Mouse (Mus musculus) limb, embryonic 14.5 days (tissue): ENCODE measurements around the gene Lalba. TPM values are rescaled to one million over a fixed set of nuclear protein-coding genes. Genes with fewer than 3 reads are reported as not detected.

Experiments used
- ATAC-seq: fragments of 200-750 bp; cut with Nextera tagmentation; 2 replicates; pipeline ENCODE4 v1.8.0; 2017; ENCODE audit warnings: low read depth, moderate number of reproducible peaks, moderate TSS enrichment; ENCODE audit not compliant: low FRiP score
- DNase-seq: peaks from one replicate; pipeline ENCODE4 v3.0.0-alpha.2; 2015; ENCODE audit warnings: low spot score
- H3K27ac ChIP-seq: fragments of 300-500 bp; sonication (generic); replicated peaks from 2 replicates; pipeline ENCODE4 v1.5.1; 2014; ENCODE audit warnings: low read depth, mild to moderate bottlenecking, low read length, moderate library complexity, mixed read lengths
- H3K27me3 ChIP-seq: fragments of 300-500 bp; sonication (generic); 2 replicates; pipeline ENCODE4 v1.6.1; 2014; ENCODE audit warnings: low read length, mixed read lengths; ENCODE audit not compliant: control insufficient read depth, insufficient read depth
- H3K36me3 ChIP-seq: fragments of 300-500 bp; sonication (generic); 2 replicates; pipeline ENCODE4 v1.6.1; 2014; ENCODE audit warnings: mild to moderate bottlenecking, low read length, moderate library complexity, mixed read lengths; ENCODE audit not compliant: control insufficient read depth, insufficient read depth
- H3K4me1 ChIP-seq: fragments of 300-500 bp; sonication (generic); 2 replicates; pipeline ENCODE4 v1.6.1; 2014; ENCODE audit warnings: antibody characterized with exemption, low read length, mixed read lengths; ENCODE audit not compliant: control insufficient read depth, insufficient read depth
- H3K4me2 ChIP-seq: fragments of 300-500 bp; sonication (generic); replicated peaks from 2 replicates; pipeline ENCODE4 v1.6.1; 2014; ENCODE audit warnings: low read depth, mild to moderate bottlenecking, low read length, moderate library complexity; ENCODE audit not compliant: severe bottlenecking
- H3K4me3 ChIP-seq: fragments of 300-500 bp; sonication (generic); replicated peaks from 2 replicates; pipeline ENCODE4 v1.5.1; 2014; ENCODE audit warnings: low read length
- H3K9ac ChIP-seq: fragments of 300-500 bp; sonication (generic); 2 replicates; pipeline ENCODE4 v1.6.1; 2014; ENCODE audit warnings: mild to moderate bottlenecking, low read depth, low read length, moderate library complexity; ENCODE audit not compliant: severe bottlenecking
- H3K9me3 ChIP-seq: fragments of 300-500 bp; sonication (generic); 2 replicates; pipeline ENCODE4 v1.6.1; 2016; ENCODE audit warnings: low read length; ENCODE audit not compliant: control insufficient read depth
- POLR2A ChIP-seq: fragments of 200-500 bp; IDR thresholded peaks from 2 replicates; pipeline ENCODE4 v1.8.0; 2012; ENCODE audit warnings: inconsistent platforms, mild to moderate bottlenecking, moderate library complexity, borderline replicate concordance; ENCODE audit not compliant: insufficient read depth, insufficient read length; ENCODE audit errors: extremely low read depth
- WGBS: fragments of 180-500 bp; shearing (Covaris S2); extraction: QIAGEN DNeasy Blood & Tissue Kit; methylation state at CpG from one replicate; pipeline ENCODE4 v1.1.7; 2014; 5-methylcytosine and 5-hydroxymethylcytosine counted together
- polyA plus RNA-seq, 2 experiments: library from polyadenylated mRNA; depleted of rRNA in 1 of 2; stranded (reverse) in 1 of 2; unstranded in 1 of 2; fragments of >200 nt; fragmentation: Nextera tagmentation in 1 of 2; extraction: Ambion mirVana in 1 of 2; gene quantifications; 2 replicates each; pipeline versions ENCODE4 v1.2.1 to v1.2.3; 2012 to 2014

The Lalba gene
- 0.14 and 0.32 TPM in 2 replicates for polyA plus RNA-seq (2012; rRNA removed)
- polyA plus RNA-seq (2014; fragmentation: Nextera tagmentation; extraction: Ambion mirVana), result not detected in 2 replicates

- ATAC-seq, result no peak
- Histone ChIP-seq H3K27ac (no peak within 1 kb of the TSS), H3K4me1 (no peaks in the 10 kb centered on the region), H3K4me3 (no peak within 1 kb of the TSS), H3K36me3 (no peaks in the 10 kb centered on the region), H3K9me3 (no peaks in the 10 kb centered on the region), H3K4me2 (no peak within 1 kb of the TSS), H3K27me3 (no peaks in the 10 kb centered on the region), H3K9ac (no peak within 1 kb of the TSS)
- WGBS, result 70% methylated on average over 3 of the region's 3 CpGs
- DNase-seq, result no peak
- TF ChIP-seq POLR2A, result no peak
Observed at GRCm38 (mm10) chr15:98482701-98483100, at the start of gene Lalba. Gene Lalba, minus strand, starts transcription at chr15:98482721.

GRCm38 (mm10) chr15:98532281-98532680, 49.8 kb upstream of the Lalba start:
- DNase-seq (no peak), ATAC-seq (no peak)
- H3K27me3 ChIP-seq, result no peaks in the 10 kb centered on the region
- H3K4me3 ChIP-seq, result peak overlapping the region; percentile 82
- peak overlapping the region; percentile 78 for H3K4me2 ChIP-seq
- no peak for TF ChIP-seq POLR2A
- H3K9me3 ChIP-seq, result no peaks in the 10 kb centered on the region
- peak overlapping the region; percentile 93 for H3K9ac ChIP-seq
- peaks cover 46% of the 10 kb centered on the region for H3K36me3 ChIP-seq
- WGBS, result 28% methylated on average over 5 of the region's 5 CpGs
- H3K4me1 ChIP-seq, result peaks cover 8% of the 10 kb centered on the region; the same call in 1 of the 2 replicates
- no peak overlapping the region for H3K27ac ChIP-seq

- Histone ChIP-seq H3K27me3 (no peaks in the 10 kb centered on the region), H3K27ac (no peak overlapping the region), H3K9me3 (no peaks in the 10 kb centered on the region), H3K4me3 (no peak overlapping the region), H3K4me1 (peaks cover 8% of the 10 kb centered on the region; the same call in 1 of the 2 replicates), H3K36me3 (peaks cover 82% of the 10 kb centered on the region), H3K9ac (no peak overlapping the region), H3K4me2 (no peak overlapping the region)
- TF ChIP-seq POLR2A, result no peak
- ATAC-seq, result no peak
- WGBS, result 81% methylated on average over 5 of the region's 5 CpGs
- no peak for DNase-seq
Observed at GRCm38 (mm10) chr15:98528066-98528563, 45.6 kb upstream of the Lalba start.

- Histone ChIP-seq H3K4me2 (no peak overlapping the region), H3K9ac (no peak overlapping the region), H3K27ac (no peak overlapping the region), H3K9me3 (no peaks in the 10 kb centered on the region), H3K27me3 (no peaks in the 10 kb centered on the region), H3K4me3 (no peak overlapping the region), H3K36me3 (peaks cover 90% of the 10 kb centered on the region), H3K4me1 (peaks cover 1% of the 10 kb centered on the region; the same call in 1 of the 2 replicates)
- WGBS, result 93% methylated on average over 5 of the region's 5 CpGs
- DNase-seq (no peak), ATAC-seq (no peak)
- TF ChIP-seq POLR2A, result no peak
Observed at GRCm38 (mm10) chr15:98527056-98527771, 44.7 kb upstream of the Lalba start.

- Histone ChIP-seq H3K4me1 (no peaks in the 10 kb centered on the region), H3K36me3 (peaks cover 94% of the 10 kb centered on the region), H3K4me3 (no peak overlapping the region), H3K27ac (no peak overlapping the region), H3K4me2 (no peak overlapping the region), H3K9ac (no peak overlapping the region), H3K27me3 (no peaks in the 10 kb centered on the region), H3K9me3 (no peaks in the 10 kb centered on the region)
- no peak for TF ChIP-seq POLR2A
- DNase-seq, result no peak
- no peak for ATAC-seq
- 70% methylated on average over 5 of the region's 5 CpGs for WGBS
Observed at GRCm38 (mm10) chr15:98526057-98526456, 43.5 kb upstream of the Lalba start.
